Mouse (Mus musculus): ENCODE data around the gene Sh2b3.

DNA sequence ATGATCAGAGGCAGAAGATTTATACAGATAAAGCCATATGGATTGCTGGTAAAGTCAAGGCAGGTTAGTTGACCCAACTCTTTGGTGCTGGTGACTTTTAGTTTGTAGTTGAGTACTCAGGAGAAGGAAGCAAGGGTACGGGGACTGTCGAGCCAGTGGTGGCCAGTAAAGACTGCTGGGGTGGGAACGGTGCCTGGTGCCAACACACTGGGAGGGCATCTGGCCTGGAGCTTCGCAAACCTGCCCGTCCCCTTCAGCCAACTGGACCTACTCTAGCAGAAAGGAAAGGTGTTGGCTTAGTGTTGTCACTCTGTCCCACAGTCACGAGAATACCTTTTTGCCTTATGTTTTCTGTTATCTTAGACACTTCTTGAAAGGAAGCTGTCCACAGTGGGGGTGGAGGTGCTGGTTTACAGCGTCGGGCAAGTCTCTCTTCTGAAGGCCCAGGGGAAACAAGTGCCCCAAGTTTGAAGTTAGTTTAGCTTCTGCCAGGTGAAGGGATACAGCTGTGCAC lies 21.5 kb downstream of the Sh2b3 start:
- TF ChIP-seq CTCF (IDR thresholded peaks at IDR 0.05; ENCODE audit: low read depth, low read length) = no peak
- TF ChIP-seq POLR2AphosphoS5 (IDR thresholded peaks at IDR 0.05; ENCODE audit: insufficient replicate concordance, low read depth, low read length) = no peak
